Mouse (Mus musculus): ENCODE data around the gene Il1r1. TPM values are rescaled to one million over a fixed set of nuclear protein-coding genes. Genes with fewer than 3 reads are reported as not detected.

Gene Il1r1
- polyA plus RNA-seq, 1 experiment from 2014 or later = 22.0 TPM

DNA sequence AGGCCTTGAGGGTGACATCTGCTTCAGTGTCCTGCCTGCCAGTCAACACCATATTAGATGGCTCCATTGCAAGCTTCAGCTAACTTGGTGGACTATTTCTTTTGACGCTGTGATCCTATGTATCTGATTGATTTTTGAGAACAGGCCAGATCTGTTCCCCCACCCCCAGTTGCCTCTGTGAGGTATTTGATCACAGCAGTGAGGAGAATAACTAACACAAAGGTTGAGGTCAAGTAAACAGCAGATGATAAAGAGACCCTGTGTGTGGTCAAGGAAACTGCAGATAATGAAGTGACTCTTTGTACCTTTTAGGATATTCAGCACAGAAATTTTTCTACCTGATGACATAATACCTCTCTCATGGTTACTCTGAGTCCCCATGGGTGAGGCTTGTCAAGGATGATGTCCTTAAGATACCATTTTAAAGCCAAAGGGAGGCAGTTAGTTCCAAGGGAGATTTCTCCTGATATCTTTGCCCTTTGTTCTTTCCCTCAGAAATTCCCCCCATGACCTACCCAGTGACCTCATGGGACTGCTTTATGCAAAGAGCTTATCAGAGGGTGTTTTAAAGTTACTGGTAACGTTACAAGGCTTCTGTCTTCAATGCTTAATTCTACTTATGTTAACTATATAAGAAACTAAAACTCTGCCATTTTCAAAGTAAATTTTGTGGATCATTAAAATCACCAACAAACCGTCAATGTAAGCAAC, 29.6 kb downstream of the Il1r1 start:
- Histone ChIP-seq H3K4me2 (no peak overlapping the region), H3K9me3 (ENCODE audit: control insufficient read depth, low read length) (no peaks in the 10 kb centered on the region), H3K36me3 (ENCODE audit: control insufficient read depth, insufficient read depth, low read length) (no peaks in the 10 kb centered on the region), H3K27ac (ENCODE audit: low read depth, low read length) (0 out of 2 replicates have a peak overlapping the region, but pooled peaks have one; percentile 13), H3K9ac (ENCODE audit: low read depth, low read length) (no peak overlapping the region), H3K27me3 (replicated peaks; ENCODE audit: control insufficient read depth, insufficient read depth, low read length) (no peaks in the 10 kb centered on the region), H3K4me3 (ENCODE audit: low read depth, low read length) (no peak overlapping the region), H3K4me1 (replicated peaks; ENCODE audit: control insufficient read depth, insufficient read depth, low read length) (no peaks in the 10 kb centered on the region; the same call in 1 of the 2 replicates)
- DNase-seq (ENCODE audit: low spot score) (no peak), ATAC-seq (replicated peaks; ENCODE audit: low FRiP score) (peak; percentile 57)
- 53% methylated on average over 3 of the region's 3 CpGs for WGBS

DNA sequence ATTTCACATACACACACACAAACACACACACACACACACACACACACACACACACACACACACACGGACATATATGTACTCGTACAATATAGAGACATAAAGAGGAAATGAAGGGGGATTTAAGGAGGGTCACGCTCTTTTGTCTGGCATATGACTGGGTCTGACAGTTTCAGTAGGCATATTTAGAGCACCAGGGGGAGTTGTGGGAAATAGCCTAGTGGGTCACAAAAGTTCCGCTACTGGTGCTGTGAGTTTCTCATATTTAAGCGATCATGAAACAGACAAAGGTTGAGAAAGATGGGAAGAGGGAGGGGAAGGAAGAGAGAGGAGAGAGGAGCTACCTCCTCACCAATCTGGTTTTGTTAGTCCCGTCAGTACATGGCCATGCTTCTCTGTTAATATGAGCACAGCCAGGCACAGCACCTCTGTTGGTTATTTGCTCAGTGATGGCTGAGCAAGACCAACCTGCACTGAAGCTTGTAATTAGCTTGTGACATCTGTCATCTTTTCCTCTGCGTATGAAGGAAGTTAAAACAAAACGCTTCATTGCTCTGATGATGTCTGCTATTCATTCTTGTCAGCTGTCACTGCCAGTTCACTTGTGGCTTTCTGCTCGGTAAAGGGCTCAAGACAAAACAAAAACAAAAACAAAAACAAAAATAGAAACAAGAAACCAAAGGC, 37.7 kb downstream of the Il1r1 start:
- Histone ChIP-seq H3K4me1 (replicated peaks; ENCODE audit: control insufficient read depth, insufficient read depth, low read length) (peaks cover 7% of the 10 kb centered on the region; the same call in 1 of the 2 replicates), H3K9me3 (ENCODE audit: control insufficient read depth, low read length) (no peaks in the 10 kb centered on the region), H3K36me3 (ENCODE audit: control insufficient read depth, insufficient read depth, low read length) (no peaks in the 10 kb centered on the region), H3K9ac (ENCODE audit: low read depth, low read length) (no peak overlapping the region), H3K27me3 (replicated peaks; ENCODE audit: control insufficient read depth, insufficient read depth, low read length) (peaks cover 4% of the 10 kb centered on the region; the same call in 1 of the 2 replicates), H3K27ac (ENCODE audit: low read depth, low read length) (no peak overlapping the region), H3K4me2 (no peak overlapping the region), H3K4me3 (ENCODE audit: low read depth, low read length) (no peak overlapping the region)
- 67% methylated on average over 9 of the region's 9 CpGs for WGBS
- no peak for ATAC-seq (replicated peaks; ENCODE audit: low FRiP score)
- no peak for DNase-seq (ENCODE audit: low spot score)

DNA sequence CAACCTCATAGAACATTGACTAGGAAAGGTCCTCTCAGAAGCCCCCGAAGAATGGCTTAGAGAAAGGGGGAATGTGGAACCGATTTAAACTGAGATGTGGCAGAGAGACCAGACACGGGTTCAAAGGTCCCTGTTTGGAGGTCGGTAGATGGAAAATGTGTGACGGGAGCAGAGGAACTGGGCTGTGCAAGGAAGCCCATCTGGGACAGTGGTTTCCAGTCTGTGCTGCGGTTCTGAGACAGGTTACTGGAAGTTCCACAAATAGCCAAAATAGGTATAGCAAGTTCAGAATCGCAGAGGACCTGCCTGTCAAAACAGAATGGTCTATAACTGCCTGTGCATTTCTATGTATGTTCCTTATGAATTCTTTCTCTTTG, 38.2 kb downstream of the Il1r1 start:
- Histone ChIP-seq H3K9me3 (ENCODE audit: control insufficient read depth, low read length) (no peaks in the 10 kb centered on the region), H3K4me2 (no peak overlapping the region), H3K27me3 (replicated peaks; ENCODE audit: control insufficient read depth, insufficient read depth, low read length) (peaks cover 4% of the 10 kb centered on the region; the same call in 1 of the 2 replicates), H3K4me3 (ENCODE audit: low read depth, low read length) (no peak overlapping the region), H3K9ac (ENCODE audit: low read depth, low read length) (no peak overlapping the region), H3K27ac (ENCODE audit: low read depth, low read length) (no peak overlapping the region), H3K36me3 (ENCODE audit: control insufficient read depth, insufficient read depth, low read length) (no peaks in the 10 kb centered on the region), H3K4me1 (replicated peaks; ENCODE audit: control insufficient read depth, insufficient read depth, low read length) (peaks cover 7% of the 10 kb centered on the region; the same call in 1 of the 2 replicates)
- ATAC-seq (replicated peaks; ENCODE audit: low FRiP score) (no peak), DNase-seq (ENCODE audit: low spot score) (no peak)
- WGBS = 42% methylated on average over 7 of the region's 7 CpGs

DNA sequence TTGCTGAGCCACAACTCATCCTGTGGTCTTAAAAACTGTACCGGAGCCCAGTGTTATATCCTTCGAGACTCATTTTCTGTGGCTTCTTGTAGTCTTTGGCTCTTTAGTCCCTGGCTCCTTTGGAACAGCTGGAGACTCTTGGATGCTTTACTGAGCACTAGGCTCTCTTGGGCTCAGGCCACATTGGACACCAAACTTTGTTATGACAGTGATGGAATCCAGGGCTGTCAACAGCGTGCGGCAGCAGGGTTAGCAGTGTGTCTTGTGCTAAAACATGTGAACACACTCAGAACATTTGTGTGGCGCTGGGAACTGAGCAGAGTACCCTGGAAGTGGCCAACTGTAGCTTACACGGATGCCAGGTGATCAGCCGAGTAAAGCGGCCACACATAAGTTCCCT, 38.8 kb downstream of the Il1r1 start:
- H3K4me3 ChIP-seq (ENCODE audit: low read depth, low read length) = no peak overlapping the region
- no peak for DNase-seq (ENCODE audit: low spot score)
- H3K27ac ChIP-seq (ENCODE audit: low read depth, low read length) = no peak overlapping the region
- H3K27me3 ChIP-seq (replicated peaks; ENCODE audit: control insufficient read depth, insufficient read depth, low read length) = peaks cover 4% of the 10 kb centered on the region; the same call in 1 of the 2 replicates
- H3K9me3 ChIP-seq (ENCODE audit: control insufficient read depth, low read length) = no peaks in the 10 kb centered on the region
- no peaks in the 10 kb centered on the region for H3K36me3 ChIP-seq (ENCODE audit: control insufficient read depth, insufficient read depth, low read length)
- WGBS = 84% methylated on average over 8 of the region's 8 CpGs
- H3K4me2 ChIP-seq = no peak overlapping the region
- ATAC-seq (replicated peaks; ENCODE audit: low FRiP score) = no peak
- peaks cover 7% of the 10 kb centered on the region; the same call in 1 of the 2 replicates for H3K4me1 ChIP-seq (replicated peaks; ENCODE audit: control insufficient read depth, insufficient read depth, low read length)
- no peak overlapping the region for H3K9ac ChIP-seq (ENCODE audit: low read depth, low read length)

DNA sequence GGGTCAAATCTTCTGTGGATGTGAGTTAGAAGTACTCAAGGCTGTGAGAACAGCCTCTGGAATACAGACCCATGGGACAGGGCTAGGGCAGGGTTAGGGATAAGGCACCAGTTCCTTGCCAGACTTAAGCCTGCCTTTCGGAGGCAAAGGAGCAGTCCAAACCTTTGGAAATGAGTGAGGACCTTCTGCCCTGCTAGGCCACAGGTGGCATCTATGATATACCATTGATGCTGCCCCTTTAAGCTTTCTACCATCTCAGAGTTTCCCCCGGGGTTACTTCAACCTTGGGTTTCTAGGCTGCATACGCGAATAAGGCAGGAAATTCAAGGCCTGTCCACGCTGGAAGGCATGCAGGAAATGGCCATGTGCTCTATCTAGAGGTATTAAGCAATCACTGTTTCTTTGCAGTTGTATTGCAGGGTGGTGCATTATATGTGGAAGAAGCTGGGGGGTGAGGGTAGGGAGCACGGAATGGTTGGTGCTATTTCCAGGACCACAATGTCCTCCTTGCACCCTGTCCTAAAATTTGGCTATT, 40.5 kb downstream of the Il1r1 start:
- no peak overlapping the region for H3K27ac ChIP-seq (ENCODE audit: low read depth, low read length)
- H3K9me3 ChIP-seq (ENCODE audit: control insufficient read depth, low read length) = no peaks in the 10 kb centered on the region
- no peak overlapping the region for H3K4me2 ChIP-seq
- H3K9ac ChIP-seq (ENCODE audit: low read depth, low read length) = no peak overlapping the region
- 54% methylated on average over 6 of the region's 6 CpGs for WGBS
- no peaks in the 10 kb centered on the region for H3K36me3 ChIP-seq (ENCODE audit: control insufficient read depth, insufficient read depth, low read length)
- DNase-seq (ENCODE audit: low spot score) (no peak), ATAC-seq (replicated peaks; ENCODE audit: low FRiP score) (no peak)
- H3K27me3 ChIP-seq (replicated peaks; ENCODE audit: control insufficient read depth, insufficient read depth, low read length) = peaks cover 4% of the 10 kb centered on the region; the same call in 1 of the 2 replicates
- peaks cover 7% of the 10 kb centered on the region; the same call in 1 of the 2 replicates for H3K4me1 ChIP-seq (replicated peaks; ENCODE audit: control insufficient read depth, insufficient read depth, low read length)
- no peak overlapping the region for H3K4me3 ChIP-seq (ENCODE audit: low read depth, low read length)

DNA sequence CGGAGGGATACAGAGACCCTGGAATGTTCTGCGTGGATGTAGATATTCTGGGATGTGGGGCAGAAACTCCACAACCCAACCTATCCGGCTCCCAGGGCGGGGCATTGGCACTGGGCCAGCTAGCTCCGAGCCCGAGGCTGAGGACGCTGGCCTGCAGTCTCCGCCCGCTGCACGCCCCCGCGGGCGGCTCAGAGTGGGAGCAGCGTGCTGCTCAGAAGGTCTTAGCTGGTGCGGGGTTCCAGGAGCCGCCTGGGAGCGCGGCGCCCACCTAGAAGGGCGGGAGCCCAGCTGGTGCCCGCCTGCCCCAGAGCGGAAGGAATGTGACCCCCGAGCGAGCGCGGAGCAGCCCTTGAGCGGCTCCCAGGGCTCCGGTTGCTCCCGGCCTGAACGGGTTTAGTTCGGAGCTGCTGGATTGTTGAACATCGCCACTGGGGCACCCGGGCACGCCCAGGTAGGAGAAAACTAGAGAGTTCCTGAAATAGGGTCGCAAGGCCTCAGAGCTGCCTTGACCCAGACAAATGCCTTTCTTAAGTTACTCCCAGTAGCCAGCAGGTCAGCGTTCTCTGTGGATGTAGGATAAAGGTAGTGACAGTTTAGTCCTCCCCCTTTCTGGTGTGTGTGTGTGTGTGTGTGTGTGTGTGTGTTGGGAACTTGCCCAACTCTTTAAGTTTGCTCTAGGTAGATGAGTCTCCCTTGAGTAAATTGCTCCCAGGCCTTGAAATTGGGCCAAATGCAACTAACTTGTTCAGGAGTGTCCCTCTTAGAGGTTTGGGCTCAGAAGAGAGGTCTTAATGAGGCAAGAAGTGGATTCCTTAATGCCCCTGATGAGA, 41.8 kb downstream of the Il1r1 start:
- ATAC-seq (replicated peaks; ENCODE audit: low FRiP score) (peak; percentile 74), DNase-seq (ENCODE audit: low spot score) (peak; percentile 56)
- Histone ChIP-seq H3K4me3 (ENCODE audit: low read depth, low read length) (peak overlapping the region; percentile 47), H3K36me3 (ENCODE audit: control insufficient read depth, insufficient read depth, low read length) (no peaks in the 10 kb centered on the region), H3K4me1 (replicated peaks; ENCODE audit: control insufficient read depth, insufficient read depth, low read length) (peaks cover 7% of the 10 kb centered on the region; the same call in 1 of the 2 replicates), H3K9ac (ENCODE audit: low read depth, low read length) (peak overlapping the region; percentile 61), H3K27me3 (replicated peaks; ENCODE audit: control insufficient read depth, insufficient read depth, low read length) (peaks cover 4% of the 10 kb centered on the region; the same call in 1 of the 2 replicates), H3K27ac (ENCODE audit: low read depth, low read length) (no peak overlapping the region), H3K4me2 (peak overlapping the region; percentile 58), H3K9me3 (ENCODE audit: control insufficient read depth, low read length) (no peaks in the 10 kb centered on the region)
- WGBS = 8% methylated on average over 36 of the region's 36 CpGs

DNA sequence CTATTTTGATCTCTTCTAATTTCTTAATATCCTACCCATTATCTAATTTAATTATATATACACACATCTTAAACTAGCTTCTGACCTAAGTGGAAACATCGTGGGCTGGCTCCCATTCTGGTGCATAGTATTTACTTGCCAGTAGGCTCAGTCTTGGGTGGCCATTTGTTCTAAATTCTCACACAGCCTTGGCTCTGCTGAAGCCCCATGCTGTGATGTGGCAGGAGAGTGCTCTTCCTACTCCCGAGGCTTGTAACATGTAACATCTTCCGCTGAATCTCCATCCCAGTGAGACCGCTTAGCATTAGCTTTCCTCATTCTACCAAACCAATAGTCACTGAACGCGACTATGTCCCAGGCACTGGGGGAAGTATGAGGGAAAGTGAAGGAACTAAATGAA, 43.0 kb downstream of the Il1r1 start:
- WGBS = 74% methylated on average over 6 of the region's 6 CpGs
- H3K27me3 ChIP-seq (replicated peaks; ENCODE audit: control insufficient read depth, insufficient read depth, low read length) = peaks cover 4% of the 10 kb centered on the region; the same call in 1 of the 2 replicates
- H3K36me3 ChIP-seq (ENCODE audit: control insufficient read depth, insufficient read depth, low read length) = no peaks in the 10 kb centered on the region
- H3K27ac ChIP-seq (ENCODE audit: low read depth, low read length) = no peak overlapping the region
- DNase-seq (ENCODE audit: low spot score) (no peak), ATAC-seq (replicated peaks; ENCODE audit: low FRiP score) (no peak)
- H3K9me3 ChIP-seq (ENCODE audit: control insufficient read depth, low read length) = no peaks in the 10 kb centered on the region
- peak overlapping the region; percentile 47 for H3K4me3 ChIP-seq (ENCODE audit: low read depth, low read length)
- H3K4me1 ChIP-seq (replicated peaks; ENCODE audit: control insufficient read depth, insufficient read depth, low read length) = peaks cover 7% of the 10 kb centered on the region; the same call in 1 of the 2 replicates
- H3K4me2 ChIP-seq = peak overlapping the region; percentile 58
- no peak overlapping the region for H3K9ac ChIP-seq (ENCODE audit: low read depth, low read length)

DNA sequence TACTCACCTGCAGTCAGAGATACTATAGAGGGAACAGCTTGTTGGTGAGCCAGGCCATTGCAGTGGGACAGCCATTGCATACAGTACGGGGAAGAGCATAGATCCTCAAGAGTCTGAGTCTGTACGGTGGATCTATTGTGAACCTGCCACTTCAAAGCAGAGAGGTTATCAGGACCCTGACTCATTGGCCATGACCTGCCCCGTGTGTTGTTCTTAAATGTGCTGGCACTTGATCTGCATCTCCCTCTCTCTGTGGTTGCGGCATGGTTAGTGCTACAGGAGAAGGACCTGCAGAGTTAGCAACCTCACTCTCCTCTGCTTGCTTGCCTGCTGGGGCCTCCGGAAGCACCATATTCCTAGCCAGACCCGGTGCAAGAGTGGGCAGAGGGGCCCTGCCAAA, 43.7 kb downstream of the Il1r1 start:
- DNase-seq (ENCODE audit: low spot score) (no peak), ATAC-seq (replicated peaks; ENCODE audit: low FRiP score) (no peak)
- H3K4me1 ChIP-seq (replicated peaks; ENCODE audit: control insufficient read depth, insufficient read depth, low read length) = peaks cover 7% of the 10 kb centered on the region; the same call in 1 of the 2 replicates
- H3K9ac ChIP-seq (ENCODE audit: low read depth, low read length) = no peak overlapping the region
- no peak overlapping the region for H3K27ac ChIP-seq (ENCODE audit: low read depth, low read length)
- peaks cover 4% of the 10 kb centered on the region; the same call in 1 of the 2 replicates for H3K27me3 ChIP-seq (replicated peaks; ENCODE audit: control insufficient read depth, insufficient read depth, low read length)
- H3K9me3 ChIP-seq (ENCODE audit: control insufficient read depth, low read length) = no peaks in the 10 kb centered on the region
- H3K4me3 ChIP-seq (ENCODE audit: low read depth, low read length) = peak overlapping the region; percentile 47
- H3K4me2 ChIP-seq = peak overlapping the region; percentile 58
- 55% methylated on average over 6 of the region's 6 CpGs for WGBS
- no peaks in the 10 kb centered on the region for H3K36me3 ChIP-seq (ENCODE audit: control insufficient read depth, insufficient read depth, low read length)
